Comparison of ENCODE assay signal across 15 mouse cellular contexts in the genomic region with DNA sequence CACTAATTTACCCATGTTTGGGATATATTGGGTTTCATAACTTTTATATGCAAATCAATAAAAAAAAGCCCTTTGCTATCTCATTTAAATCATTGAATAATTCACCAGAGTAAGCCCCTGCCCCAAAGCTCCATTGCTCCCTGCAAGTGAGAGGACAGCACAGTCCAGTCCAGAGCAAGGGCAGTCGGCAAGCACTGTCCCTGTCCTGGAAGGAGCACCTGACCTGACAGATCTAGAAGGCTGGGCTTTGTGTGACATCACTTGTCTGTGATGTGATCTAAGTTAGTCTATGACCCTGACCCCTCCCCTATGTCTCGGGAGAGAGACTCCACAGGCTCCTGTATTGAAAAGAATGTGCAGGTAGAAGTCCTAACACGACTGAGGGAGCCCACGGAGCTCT. TPM values are rescaled to one million over a fixed set of nuclear protein-coding genes. Genes with fewer than 3 reads are reported as not detected.
"Had no signal": no experiment of that assay in that cellular context is flagged by ENCODE, and none has a peak within 500 bp of the region (broad histone marks: within the 10 kb centered on the region; RNA-seq: fewer than 3 reads in every experiment).

No protein-coding gene starts in this region.

- H3K4me1 ChIP-seq: stomach, embryonic 15.5 days had no signal

- H3K27me3 ChIP-seq: neural tube, embryonic 12.5 days; stomach, embryonic 15.5 days had no signal

- H3K4me3 ChIP-seq: neural tube, embryonic 12.5 days; stomach, embryonic 15.5 days had no signal

- H3K36me3 ChIP-seq: neural tube, embryonic 12.5 days; stomach, embryonic 15.5 days had no signal

- H3K9me3 ChIP-seq: neural tube, embryonic 12.5 days; stomach, embryonic 15.5 days had no signal

- DNase-seq: retina, postnatal 1 day; right cerebral cortex, adult 18-20 months; right cerebral cortex, postnatal 14 days; right cerebral cortex, postnatal 25 days; right cerebral cortex, postnatal 4 days; spleen, adult 18-20 months; thymus, adult 18-20 months; thymus, adult 2 months; thymus, postnatal 14 days; thymus, postnatal 25 days; thymus, postnatal 36 days; thymus, postnatal 4 days had no signal

- H3K27ac ChIP-seq: neural tube, embryonic 12.5 days; stomach, embryonic 15.5 days; stomach, postnatal 0 days had no signal

- H3K9ac ChIP-seq: neural tube, embryonic 12.5 days; stomach, embryonic 15.5 days had no signal

- H3K4me2 ChIP-seq: neural tube, embryonic 12.5 days; stomach, embryonic 15.5 days had no signal

RNA-seq across cellular contexts. Expression of a gene that starts 44.5 kb away (rescaled TPM):
- polyA plus RNA-seq: stomach, postnatal 0 days had no signal
